Mouse (Mus musculus) ZHBTc4 (cell line): ENCODE data around the gene Barhl2.

ENCODE experiments used
- DNase-seq: peaks from one replicate; pipeline ENCODE4 v3.0.0-alpha.2; 2011; ENCODE audit warnings: low read depth, low spot score

Gene Barhl2

GRCm38 (mm10) chr5:106455106-106455920 lies 2.7 kb downstream of the Barhl2 start:
- no peak for DNase-seq

DNA sequence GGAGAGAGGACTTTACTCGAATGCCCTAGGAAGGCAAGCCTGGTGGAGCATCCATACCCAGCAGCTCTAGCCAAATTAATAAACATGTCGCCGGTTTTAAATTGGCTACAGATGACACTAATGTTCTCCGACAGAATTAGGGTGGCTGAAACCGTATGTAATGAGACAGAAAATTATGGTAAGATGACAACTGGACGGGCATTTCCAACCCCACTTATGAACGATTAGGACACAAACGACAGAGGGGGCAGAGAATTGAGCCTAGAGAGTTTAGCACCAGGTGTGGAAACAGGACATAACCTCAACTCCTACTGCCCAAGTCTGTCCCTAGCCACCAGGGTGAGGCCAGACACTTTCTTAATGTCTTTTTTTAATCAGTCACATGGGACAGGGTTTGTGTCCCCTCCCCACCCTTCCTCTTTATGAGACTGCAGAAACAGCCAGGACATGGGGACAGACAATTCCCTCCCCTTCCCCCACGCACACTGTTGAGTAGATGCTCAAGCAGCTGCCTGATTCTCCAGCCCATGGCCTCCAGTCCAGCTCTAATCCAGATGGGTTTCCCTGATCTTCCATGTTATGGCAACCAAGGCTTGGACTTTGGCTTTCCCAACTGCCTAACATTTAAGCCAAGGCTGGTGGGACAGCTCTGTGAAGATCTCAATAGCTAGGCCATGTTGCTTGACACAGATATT lies 3.4 kb downstream of the Barhl2 start:
- DNase-seq: no peak

- peak; percentile 46 for DNase-seq
These were observed 4.1 kb downstream of the Barhl2 start for GRCm38 (mm10) chr5:106453886-106454321.

DNA sequence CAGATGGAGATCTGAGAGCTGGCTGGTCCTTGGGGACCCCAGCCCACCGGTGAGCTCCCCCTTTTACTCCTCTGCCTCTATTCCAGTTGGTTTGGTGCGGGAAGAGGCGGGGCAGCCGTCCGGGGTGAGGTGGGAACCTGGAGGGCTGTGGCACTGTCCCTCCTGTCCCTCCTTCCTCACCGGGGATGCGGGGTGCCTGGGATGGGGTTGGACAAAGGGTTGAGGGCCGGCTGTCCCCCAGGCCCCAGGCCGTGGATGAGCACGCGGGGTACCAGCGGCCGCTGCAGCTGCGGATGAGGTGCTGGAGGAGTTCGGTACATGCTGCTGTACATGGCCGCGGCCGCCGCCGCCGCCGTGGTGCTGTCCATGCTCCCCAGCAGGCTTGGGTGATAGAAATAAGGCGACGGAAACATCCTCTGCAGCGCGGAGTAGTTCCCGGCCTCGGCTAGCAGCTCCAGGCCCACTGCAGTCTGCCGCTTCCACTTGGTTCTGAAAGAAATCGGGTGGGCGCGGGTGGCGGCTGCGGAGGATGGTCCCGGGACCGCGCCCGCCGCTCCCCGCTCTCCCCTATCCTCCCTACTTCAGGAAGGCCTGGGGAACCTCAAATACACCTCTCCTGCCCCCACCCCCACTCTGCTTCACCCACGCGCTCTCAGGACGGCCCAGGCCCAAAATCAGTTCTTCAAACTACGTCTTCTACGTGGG lies 4.6 kb downstream of the Barhl2 start:
- DNase-seq: peak; percentile 56

DNA sequence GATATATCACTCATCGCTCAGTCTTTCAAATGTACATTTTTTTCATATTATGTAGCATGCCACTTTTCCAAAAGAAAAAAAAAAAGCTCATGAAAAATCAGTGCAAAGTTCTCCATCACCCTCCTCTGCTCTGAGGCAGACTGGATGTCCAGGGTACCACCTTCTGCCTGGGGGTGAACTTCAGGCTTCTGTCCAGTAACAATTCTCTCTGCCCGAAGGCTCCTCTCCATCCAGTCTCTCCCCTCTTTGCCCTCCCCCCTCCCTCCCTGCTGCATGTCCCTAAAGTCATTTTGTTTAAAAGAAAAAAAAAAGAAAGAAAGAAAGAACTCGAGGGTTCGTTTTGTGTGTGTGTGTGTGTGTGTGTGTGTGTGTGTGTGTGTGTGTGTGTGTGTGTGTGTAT lies 5.3 kb downstream of the Barhl2 start:
- no peak for DNase-seq

GRCm38 (mm10) chr5:106451681-106452440 lies 6.1 kb downstream of the Barhl2 start:
- no peak for DNase-seq

DNA sequence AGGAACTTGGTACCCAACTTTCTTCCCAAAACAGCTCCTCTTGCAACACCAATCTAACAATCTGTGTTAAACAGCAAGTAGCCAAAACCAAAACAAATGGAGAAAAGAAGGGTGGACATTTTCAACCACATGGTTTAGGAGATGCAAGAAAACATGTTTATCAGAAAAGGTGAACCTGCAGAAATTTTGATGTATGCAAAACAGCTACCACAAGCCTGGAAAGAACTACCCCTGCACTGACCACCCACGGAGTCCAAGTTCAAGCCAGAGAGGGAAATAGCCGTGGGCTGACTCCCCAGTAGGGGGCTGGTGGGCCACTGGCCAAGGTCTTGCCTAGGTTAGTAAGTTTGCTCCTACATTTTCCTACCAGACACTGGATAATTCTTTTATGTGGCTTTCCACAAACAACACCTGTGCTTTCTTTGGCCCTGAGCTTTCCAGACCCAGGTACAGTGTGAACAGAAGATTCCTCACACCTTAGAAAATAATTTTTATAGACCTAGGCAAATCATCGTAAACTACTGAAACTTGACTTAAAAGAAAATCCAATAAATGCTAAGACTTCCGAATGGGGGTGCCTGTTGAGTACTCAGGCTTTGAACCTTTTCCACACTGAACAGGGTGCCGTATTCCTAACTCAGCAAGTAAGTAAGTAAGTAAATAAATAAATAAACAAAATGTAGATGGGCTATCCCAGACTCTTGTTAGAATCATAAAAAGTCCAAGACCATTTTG lies 7.4 kb downstream of the Barhl2 start:
- DNase-seq: no peak

GRCm38 (mm10) chr5:106449720-106450425 lies 8.1 kb downstream of the Barhl2 start:
- DNase-seq: no peak

DNA sequence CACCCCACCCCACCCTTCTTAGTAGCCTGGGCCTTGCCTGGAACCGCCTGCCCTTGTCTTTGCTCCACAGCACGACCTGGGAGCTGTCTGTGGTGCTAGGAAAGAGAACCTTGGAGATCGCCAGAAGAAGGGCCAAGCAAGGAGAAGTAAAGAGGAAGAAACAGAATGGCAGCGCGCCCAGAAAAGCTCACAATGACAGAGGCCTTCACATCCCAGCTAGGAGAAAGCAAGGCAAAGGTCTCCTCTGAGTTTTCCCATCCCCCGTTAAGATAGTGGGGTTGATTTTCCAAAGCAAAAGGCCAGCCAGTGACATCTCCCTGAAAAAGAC lies 9.2 kb downstream of the Barhl2 start:
- DNase-seq: peak; percentile 67

DNA sequence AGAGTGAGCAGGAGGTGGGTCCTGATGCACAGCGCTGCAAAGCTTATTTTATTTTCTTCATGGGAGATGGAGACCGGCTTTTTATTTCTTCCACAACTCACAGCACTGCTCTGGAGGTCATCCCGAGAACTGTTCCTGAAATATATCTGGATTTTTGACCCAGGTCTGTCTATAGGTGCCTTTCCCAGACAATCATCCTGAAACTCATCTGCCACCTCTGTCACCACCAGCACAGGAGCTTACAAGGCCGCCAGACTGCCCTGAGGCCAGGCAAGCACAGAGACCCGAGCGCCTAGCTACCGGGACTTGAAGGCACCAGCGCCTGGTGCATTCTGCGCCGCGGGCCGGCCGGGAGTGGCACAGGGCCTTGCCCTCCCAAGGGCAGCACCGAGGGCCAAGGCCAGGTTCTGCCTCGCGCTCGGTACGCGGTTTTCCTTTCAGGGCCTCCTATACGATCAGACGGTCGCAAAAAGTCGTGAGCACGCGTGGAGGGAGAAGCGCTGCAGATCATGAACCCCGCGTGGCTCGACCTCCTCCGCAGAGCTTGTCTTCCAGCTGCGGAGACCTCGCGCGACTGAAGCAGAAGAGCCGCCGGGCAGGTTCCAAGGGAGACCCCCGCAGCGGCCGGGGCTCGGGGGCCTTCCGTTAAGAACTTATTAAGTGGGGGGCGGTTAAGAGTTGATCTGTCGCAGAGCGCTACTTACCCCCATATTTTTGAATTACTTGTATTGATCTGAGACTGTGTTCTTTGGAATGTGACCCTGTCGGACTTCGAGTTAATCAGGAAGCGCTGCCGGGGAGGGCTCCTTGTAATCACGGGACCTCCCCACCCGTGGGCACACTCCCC lies 9.8 kb downstream of the Barhl2 start:
- peak; percentile 41 for DNase-seq

GRCm38 (mm10) chr5:106447091-106447820 lies 10.7 kb downstream of the Barhl2 start:
- no peak for DNase-seq

DNA sequence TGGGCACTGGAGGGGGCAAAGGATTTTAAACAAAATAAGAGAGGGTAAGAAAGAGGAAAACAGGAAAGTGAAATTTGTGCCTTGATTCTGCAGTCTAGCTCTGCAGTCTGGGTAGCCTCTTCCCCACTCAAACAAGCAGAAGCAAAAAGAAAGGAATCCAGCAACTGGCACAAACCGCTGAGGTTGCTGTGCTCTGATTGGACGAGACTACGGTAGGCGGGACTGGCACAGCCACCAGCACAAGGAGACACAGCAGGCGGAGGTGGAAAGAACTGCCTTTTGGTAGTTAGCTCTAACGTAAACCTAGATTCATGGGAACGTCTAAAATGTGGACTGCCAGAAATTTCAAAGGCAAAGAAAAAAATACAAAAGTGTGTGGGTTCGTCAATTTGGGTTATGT lies 11.4 kb downstream of the Barhl2 start:
- DNase-seq: no peak

DNA sequence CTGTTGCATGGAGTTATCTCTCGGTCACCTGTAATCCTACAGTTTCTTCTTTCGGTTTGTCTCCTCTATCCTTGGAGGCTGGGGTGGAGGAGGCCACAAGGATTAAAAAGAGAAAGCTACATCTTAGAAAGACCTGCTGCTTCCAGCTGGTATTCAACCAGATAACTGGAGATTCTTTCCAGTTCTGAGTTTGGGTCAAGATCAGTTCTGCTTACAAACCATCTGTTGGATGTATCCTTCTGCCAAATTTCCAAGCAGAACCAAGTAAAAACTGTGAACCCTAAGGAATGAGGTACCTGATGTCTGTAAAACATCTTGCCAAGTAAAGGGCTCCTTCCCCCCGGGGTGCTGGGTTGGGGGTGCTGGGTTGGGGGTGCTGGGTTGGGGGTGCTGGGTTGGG lies 12.3 kb downstream of the Barhl2 start:
- no peak for DNase-seq

DNA sequence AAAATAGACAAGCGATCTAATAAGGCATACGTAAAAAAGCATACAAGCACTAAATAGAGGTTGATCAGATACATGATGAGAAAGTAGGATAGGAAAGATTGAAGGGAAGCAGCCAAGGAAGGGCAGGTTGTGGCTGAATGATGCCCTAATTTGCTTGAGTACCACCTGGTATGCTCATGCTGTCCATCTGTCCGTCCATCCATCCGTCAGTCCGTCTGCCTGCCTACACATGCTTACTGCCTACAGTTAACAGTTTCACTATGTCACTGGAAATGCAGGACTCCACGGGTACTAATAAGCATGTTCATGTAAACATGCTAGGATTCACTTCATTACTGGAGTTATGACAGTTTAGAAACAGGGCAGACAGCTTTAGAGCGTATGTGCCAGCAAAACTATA lies 19.1 kb downstream of the Barhl2 start:
- DNase-seq: no peak

DNA sequence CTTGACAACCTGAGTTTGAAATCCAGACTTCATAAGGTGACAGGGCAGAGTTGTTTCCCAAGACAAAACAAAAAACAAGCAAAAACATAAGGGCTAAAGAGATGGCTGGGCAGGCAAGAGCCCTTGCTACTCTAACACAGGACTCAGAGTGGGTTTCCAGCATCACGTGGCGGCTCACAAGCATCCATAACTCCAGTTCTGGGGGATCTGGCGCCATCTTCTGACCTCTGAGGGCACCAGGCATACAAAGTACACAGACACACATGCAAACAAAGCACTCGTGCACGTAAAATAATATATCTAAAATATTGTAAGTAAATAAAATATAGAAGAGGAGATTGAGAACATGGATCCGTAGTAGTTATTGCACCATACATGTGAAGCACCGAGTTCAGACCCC lies 31.9 kb downstream of the Barhl2 start:
- DNase-seq: peak; percentile 52

DNA sequence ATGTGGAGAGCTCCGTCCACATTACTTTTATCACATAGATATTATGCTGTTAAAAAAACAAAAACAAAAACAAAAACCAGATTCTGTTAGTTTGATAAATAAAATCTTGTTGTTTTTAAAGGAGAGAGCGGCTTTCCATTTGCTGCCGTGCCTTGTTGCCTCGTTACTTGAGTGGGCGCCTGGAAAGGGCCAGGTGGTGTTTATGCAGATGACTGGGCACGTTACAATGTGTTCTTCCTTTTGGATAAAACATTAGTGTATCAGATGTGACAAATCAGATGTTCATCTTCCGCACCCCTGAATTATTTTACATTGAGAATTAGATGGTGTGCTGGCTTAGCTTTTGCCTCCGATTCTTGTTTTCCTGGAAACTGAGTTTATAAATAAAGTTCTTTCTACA lies 37.1 kb downstream of the Barhl2 start:
- no peak for DNase-seq

DNA sequence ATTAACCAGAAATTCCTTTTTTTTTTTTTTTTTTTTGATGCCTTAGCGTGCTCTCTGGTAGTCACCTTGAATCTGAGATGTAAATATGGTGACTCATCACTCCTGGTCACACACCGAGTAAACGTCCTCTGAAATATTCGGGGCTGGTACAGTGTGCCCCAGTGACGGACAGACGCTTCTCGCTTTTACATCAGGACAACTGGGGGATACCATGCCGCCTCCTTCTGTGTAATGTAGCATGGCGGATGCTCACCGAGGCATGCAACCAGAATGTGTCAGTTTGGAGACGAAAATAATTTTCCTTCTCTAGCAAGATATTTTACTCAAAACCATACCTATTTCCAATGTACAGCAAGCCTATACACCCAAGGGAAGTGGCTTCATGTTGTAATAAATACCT lies 37.6 kb downstream of the Barhl2 start:
- no peak for DNase-seq

GRCm38 (mm10) chr5:106417210-106417609 lies 40.8 kb downstream of the Barhl2 start:
- peak; percentile 82 for DNase-seq

DNA sequence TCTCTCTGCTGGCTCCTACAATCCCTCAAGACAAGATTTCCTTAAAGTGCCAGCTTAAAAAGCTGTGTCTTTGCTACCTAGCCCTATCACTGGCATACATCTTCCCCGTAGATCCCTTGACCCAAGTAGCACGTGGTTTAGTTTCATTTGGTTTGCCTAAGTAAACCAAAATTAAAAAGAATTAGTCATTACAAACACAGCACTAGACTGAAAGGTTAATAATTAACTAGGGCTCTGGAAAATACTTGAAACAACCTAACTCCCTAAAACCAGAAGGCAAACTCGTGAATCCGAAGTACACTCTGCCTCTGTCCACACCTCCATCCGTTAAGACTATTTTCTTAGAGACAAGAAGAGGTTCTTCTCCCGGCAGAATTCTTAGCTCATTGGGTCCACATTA lies 41.4 kb downstream of the Barhl2 start:
- DNase-seq: no peak
